Mouse (Mus musculus): Measurements from ENCODE around the gene Dcaf7. TPM values are rescaled to one million over a fixed set of nuclear protein-coding genes. Genes with fewer than 3 reads are reported as not detected.
"Not testable (repeated sequence)": the region's sequence is repeated elsewhere in the genome, so short reads cannot be mapped to it uniquely, and the experiment has no call there.

The Dcaf7 gene
- total RNA-seq, 2 experiments from 2014 or later = 23.9 to 25.6 TPM

DNA sequence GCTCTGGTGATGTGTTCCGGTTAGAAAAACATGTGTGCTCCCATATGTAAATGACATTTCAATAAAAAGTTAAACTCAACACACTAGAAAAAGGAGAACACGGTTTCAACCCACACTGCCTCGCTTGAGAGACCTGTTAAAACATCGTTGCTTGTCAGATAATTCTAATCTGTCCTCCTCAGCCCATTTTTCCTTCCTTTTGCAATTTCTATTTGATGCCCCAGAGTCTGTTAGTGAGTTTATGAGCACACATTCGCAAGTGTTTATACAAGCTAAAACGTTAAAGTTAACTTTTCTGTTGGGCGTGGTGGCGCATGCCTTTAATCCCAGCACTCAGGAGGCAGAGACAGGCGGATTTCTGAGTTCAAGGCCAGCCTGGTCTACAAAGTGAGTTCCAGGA, 1.7 kb upstream of the Dcaf7 start:
- intact Hi-C loops (cut with DNase I) = no loop called here
- no peak for DNase-seq

DNA sequence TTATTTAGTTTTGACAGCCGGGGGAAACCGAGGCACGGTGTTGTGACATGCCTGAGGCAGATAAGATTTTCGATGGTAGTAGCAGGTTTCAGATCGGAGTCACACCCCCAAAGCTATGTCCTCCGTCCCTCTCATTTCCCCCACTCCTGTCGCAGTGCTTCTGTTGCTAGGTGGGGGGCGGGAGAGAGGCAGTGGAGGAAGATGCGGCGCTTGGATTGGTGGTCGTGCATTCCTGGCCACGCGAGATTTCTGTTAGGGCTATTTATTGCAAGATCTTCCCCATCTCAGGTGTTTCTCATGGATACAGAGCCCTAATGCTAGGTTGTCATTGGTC, 713 bp downstream of the Dcaf7 start:
- no peak for DNase-seq
- intact Hi-C loops (cut with DNase I) = no loop called here

DNA sequence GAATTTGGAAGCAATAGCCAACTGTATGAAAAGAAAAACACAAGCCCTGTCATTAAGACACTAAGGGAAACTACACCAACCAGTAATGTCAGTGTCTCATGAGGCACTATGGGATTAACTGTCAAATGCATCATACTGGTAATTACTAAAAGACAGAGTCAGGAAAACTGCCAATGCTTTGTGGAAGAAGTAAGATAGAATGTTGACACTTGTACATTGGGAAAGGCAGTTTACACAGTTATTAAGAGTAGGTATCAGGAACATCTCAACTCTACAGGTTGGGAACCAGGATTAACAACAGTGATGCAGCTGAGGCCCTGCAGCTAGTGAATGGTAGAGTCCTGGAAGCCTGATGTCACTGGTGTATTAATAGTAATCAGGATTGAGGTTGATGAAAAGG, 7.7 kb downstream of the Dcaf7 start:
- DNase-seq = no peak
- intact Hi-C loops (cut with DNase I) = no loop called here

DNA sequence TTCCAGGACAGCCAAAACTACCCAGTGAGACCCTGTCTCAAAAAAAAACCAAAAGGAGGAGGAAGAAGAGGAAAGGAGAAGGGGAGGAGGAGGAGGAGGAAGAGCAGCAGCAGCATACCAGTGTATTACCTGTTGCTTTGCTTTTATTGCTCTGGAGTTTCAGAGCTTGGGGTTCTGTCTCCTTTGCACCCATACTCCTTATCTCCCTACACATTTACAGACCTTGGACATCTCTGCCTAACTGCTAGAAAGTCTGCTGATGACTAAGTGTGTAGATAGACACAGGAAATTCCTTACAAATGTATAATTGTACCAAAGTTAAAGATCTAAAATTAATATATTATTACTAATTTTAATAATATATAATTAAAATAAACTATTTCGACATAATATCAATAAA, 8.6 kb downstream of the Dcaf7 start:
- intact Hi-C loops (cut with DNase I) = no loop called here
- no peak for DNase-seq

DNA sequence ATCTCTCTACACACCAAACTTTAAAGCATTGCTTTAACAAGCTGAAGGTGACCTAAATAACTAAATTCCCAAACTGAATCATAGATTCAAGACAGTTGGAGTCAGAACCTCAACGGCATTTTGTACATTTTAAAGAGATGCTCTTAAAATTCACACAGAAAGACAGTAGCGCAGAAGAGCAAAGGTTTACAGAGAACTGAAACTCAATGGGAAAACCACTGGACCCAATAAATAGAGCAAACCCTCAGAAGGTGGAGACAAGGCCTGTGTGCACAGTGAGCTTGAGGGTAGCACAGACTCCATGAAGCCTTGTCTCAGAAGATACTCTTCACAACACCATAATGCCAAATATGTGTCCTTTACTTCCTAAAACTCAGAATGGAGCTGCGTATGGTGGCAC, 9.1 kb downstream of the Dcaf7 start:
- intact Hi-C loops (cut with DNase I) = no loop called here
- DNase-seq = no peak

DNA sequence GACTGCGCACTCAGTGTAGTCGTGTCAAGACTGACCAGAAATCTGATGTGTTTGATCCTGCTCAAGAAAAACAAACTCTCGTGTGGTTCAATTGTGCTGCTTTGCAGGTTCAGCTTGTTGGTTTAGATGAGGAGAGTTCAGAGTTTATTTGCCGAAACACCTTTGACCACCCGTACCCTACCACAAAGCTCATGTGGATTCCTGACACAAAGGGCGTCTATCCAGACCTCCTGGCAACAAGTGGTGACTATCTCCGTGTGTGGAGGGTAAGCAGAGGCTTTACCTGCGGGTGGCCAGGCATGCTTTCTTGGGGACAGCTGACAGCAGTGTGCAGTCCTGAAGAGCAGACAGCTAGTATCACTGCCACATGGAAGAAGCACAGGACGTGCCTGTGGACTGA, 9.9 kb downstream of the Dcaf7 start:
- intact Hi-C loops (cut with DNase I) = no loop called here
- DNase-seq = no peak

DNA sequence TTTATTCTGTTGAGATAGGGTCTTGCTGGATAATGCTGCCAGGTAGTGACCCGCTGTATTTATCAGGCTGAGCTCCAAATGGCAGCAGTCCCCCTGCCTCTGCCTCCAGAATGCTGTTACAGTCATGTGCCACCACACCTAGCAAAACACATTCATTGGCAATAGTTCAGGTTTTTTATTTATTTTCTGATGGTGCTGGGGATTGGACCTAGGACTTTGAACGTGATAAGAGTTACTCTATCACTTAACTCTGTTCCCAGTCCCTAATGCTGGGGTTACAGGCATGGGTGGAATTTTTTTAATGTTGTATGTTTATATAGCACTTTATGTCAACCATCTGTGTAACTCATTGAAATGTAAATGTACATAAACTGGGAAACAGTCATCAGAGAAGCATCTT, 17.2 kb downstream of the Dcaf7 start:
- no peak for DNase-seq
- intact Hi-C loops (cut with DNase I) = no loop called here

DNA sequence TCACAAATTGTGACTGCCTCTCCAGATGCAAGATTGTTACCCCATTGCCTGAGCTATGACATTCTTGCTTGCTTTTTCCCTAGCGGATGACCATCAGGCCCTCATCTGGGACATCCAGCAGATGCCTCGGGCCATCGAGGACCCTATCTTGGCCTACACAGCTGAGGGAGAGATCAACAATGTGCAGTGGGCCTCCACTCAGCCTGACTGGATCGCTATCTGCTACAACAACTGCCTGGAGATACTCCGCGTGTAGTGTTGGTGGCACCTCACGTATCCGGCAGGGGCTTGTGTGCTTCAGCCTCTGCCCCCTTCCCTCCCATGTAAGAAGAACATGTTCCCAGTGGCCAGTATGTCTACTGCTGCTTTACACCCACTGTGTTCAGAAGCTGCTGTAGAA, 17.9 kb downstream of the Dcaf7 start:
- intact Hi-C loops (cut with DNase I) = no loop called here
- DNase-seq = no peak

DNA sequence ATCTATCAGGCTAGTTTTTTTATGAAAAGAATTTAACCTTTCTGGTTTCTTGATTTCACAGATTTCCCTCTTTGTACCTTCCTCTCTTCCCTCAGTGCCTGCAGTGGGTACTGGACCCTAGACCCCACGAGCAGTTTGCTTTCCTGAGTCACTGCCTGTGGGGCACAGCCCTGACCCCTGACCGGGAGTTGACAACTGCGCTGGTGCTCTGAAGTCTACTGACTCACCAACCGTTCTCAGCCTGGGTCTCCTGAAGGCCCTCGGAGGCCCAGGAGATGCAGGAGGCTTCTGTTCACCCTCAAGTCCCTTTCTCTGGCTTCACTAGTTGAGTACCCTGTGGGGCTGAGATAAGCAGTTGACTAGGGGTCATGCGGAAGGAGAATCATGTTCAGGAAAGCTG, 18.7 kb downstream of the Dcaf7 start:
- intact Hi-C loops (cut with DNase I) = no loop called here
- DNase-seq = no peak

DNA sequence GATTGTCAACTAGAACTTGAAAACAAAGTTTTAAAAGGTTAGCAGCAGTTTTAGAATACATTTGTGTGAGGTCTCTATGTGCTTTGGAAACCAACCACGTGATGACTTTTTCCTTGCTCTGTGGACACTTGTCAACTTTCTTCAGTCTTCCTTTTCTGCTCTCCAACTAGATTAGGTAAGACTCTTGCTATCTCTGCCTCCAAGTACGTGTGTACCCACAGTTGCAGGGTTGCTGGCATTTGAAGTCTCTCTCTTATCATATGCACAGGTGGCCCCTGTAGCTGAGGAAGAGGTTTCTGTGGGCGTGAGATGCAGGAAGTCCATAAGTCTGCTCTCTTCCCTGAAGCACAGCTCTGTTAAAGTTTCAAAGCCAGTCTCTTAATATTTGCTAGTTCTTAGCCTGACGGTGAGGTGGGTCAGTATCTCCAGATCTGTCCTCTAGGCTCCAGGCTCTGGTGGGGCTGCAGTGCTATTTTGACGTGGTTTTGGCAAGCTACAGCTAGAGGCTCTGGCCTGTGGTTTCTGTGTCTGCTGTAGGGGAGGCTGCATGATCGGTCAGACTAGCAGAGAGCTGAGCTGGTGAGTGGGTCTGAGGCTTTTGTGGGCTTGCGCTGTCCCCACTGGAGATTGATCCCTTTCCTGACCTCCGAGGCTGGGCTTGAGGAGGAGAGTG, 20.3 kb downstream of the Dcaf7 start:
- no peak for DNase-seq
- intact Hi-C loops (cut with DNase I) = no loop called here

DNA sequence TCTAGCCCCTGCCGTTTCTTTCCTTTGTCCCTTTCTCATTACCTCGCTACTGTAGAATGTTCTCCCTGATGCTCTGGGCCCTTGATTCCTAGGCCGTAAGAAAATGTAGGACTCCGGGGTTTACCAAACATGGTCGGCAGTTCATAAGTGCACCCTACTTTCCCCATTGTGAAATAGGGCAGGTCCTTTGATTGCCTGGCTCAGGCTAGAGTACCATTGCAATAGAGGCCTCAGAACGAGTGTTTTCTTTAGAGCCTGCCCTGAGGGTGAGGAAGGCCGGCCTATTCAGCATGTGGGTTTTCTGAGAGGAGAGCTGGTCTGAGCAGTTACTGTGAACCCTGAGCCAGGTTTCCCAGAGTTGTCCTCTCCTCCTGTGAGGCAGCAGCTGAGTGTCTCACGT, 21.3 kb downstream of the Dcaf7 start:
- DNase-seq = no peak
- intact Hi-C loops (cut with DNase I) = no loop called here

DNA sequence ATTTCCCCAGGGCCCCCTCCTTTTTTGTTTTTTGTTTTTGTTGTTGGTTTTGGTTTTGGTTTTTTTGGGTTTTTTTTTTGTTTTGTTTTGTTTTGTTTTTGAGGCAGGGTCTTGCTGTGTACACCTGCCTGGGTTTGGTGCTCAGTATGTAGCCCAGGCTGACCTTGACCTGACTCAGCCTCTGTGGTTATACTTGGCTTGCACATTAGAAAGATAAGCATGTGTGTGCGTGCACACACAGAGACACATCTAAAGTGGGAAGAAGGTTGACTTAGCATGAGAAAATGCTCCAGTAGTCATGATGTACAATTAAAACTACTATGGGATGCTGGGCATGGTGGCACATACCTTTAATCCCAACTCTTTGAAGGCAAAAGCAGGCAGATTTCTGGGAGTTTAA, 23.9 kb downstream of the Dcaf7 start:
- DNase-seq = no peak
- intact Hi-C loops (cut with DNase I) = no loop called here

DNA sequence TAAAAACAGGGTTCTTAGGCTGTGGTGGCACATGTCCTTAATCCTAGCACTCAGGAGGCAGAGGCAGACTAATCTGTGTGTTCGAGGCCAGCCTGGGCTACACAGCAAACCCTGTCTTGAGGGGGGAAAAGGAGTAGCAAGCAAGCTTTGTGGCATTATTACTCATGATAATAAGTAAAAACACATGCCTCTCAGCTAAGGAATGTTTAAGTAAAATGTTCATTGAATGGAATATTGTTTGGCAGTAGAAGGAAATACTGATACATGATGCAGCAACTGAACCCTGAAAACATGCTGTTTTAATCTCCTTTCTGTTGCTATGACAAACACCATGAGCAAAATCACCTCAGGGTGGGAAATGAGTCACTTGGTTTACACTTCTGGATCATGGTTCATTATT, 24.6 kb downstream of the Dcaf7 start:
- intact Hi-C loops (cut with DNase I) = no loop called here
- no peak for DNase-seq

DNA sequence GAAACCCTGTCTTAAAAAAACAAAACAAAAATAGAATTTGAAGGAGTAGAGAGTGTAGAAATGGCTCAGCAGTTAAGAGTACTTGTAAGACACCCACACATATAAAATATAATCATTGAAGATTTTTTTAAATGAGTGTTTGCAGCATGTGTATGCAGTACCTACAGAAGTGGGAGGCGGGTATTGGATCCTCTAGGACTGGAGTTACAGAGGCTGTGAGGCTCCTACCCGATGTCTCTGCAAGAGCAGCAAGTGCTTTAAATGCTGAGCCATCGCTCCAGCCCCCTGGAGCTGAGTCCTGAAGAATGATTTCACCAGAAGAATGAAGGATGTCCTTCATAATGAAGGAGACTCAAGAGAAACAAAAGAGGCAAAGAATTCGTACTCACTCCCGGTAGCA, 27.1 kb downstream of the Dcaf7 start:
- intact Hi-C loops (cut with DNase I) = no loop called here
- no peak for DNase-seq

DNA sequence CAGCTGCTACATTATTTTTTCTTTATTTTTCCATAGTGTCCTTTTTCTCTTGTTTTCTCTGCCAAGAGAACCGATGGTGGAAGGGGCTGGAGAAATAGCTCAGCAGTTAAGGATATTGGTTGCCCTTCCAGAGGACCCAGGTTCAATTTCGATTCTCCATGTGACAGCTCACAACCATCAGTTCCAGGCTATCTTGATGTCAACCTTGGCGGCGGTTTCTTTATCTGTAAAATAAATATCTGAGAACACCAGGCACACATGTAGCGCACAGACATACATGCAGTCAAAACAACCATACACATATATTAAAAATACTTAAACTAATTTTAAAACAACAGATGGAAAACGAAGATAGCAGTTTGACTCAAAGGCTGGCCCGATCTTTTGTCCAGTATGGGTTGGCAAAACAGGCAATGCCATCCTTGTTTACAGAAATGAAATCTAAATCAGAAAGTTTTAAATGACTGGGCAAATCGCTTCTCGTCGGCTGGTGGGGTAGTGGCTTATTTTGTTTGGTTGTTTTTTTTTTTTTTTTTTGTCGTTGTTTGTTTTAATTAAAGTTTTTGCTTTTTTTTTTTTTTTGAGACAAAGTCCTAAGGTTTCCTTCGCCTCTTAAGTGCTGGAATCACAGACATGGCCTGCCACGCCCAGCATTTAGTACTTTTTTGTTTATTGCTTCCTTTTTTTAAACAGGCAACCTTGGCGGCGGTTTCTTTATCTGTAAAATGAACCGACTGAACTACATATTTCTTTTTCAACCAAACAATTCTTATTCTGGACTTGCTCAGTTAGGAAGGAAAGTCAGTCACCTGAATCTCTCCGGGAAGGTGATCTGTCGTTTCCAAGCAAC, 28.6 kb downstream of the Dcaf7 start:
- intact Hi-C loops (cut with DNase I) = no loop called here
- DNase-seq = no peak

DNA sequence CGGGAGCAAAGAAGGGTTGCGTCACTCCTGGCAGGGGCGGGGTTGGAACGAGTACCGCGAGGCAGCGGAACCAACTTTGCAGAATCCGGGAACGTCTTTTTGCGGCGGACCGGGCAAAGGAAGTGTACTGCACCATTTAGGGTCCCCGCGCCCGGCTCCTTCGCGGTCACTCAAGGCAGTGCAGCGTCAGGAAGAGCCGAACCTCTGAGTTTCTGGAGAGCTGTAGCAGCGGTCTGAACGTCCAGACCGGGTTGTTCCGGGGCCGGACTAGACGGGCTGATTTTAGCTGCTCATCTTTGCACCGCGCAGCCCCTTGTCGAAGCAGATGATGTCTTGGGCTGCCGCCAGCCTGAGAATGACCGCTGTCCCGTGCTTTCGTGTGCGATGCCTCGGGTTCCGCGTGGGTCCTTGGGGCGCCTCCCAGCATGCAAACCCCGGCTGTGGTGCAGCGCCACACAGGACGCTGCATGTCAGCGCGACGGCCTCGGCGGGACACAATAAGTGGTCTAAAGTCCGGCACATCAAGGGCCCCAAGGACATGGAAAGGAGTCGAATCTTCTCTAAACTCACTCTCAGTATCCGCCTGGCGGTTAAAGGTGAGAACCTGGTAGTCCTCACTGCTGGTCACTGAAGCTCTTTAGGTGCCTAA, 29.4 kb downstream of the Dcaf7 start, which contains the start of gene Taco1:
Gene Taco1, plus strand, starts transcription at position 139 of the 649 bp plus-strand sequence.
- peak; percentile 93 for DNase-seq
- intact Hi-C loops (cut with DNase I) = no loop called here

DNA sequence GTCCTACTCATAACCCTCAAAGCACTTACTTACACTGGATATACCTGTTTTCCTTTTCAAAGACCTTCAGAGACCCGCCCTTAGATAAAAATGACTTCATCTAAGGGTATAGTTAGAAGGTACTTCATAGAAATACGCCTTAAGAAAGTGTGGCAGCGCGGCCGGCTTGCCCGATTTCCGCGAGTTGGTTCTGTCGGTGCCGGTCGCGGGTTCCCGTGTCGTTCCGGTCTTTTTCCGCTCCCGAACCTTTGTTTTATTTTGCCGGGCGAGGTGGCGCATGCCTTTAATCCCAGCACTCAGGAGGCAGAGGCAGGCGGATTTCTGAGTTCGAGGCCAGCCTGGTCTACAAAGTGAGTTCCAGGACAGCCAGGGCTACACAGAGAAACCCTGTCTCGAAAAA, 29.9 kb downstream of the Dcaf7 start:
- intact Hi-C loops (cut with DNase I) = not testable (repeated sequence)
- peak in 1 of 2 experiments; percentile 13 for DNase-seq

DNA sequence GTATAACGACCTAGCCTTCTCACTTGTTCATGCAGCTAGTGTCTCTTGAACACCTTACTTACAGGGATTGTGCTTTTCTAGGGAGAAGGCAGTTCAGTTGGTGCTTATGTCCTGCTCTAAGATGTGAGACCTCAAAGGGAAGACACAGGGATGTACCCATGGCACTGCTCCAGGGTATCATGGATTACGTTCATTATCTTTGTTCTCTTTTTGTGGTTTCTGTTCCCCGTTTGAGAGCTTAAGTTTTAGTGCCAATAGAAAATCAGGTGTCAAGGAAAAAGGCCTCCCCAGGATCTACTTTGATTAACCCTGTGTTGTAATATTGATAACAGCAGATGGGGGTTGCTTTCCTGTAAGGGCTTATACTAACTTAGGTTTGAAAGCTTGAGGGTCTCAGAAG, 37.1 kb downstream of the Dcaf7 start:
- intact Hi-C loops (cut with DNase I) = no loop called here
- DNase-seq = no peak

DNA sequence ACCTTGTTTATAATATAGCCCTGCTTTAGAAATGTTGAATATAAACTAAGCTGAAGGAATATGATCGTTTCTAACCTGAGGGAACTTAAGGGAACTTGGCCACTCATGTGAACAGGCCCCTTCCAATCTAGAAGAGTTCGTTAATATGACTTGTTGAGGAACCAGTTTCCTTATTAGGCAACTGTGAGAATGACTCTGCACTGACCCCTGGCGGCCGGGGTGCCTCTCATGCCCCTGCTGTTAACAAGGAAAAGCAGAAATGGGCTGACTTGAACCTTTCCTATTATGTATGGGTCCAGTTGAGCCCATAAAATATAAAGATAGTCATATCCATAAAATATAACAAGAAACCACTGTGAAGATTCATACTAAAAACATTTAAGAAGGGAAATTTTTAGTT, 39.6 kb downstream of the Dcaf7 start:
- intact Hi-C loops (cut with DNase I) = no loop called here
- peak; percentile 54 to 60 for DNase-seq

DNA sequence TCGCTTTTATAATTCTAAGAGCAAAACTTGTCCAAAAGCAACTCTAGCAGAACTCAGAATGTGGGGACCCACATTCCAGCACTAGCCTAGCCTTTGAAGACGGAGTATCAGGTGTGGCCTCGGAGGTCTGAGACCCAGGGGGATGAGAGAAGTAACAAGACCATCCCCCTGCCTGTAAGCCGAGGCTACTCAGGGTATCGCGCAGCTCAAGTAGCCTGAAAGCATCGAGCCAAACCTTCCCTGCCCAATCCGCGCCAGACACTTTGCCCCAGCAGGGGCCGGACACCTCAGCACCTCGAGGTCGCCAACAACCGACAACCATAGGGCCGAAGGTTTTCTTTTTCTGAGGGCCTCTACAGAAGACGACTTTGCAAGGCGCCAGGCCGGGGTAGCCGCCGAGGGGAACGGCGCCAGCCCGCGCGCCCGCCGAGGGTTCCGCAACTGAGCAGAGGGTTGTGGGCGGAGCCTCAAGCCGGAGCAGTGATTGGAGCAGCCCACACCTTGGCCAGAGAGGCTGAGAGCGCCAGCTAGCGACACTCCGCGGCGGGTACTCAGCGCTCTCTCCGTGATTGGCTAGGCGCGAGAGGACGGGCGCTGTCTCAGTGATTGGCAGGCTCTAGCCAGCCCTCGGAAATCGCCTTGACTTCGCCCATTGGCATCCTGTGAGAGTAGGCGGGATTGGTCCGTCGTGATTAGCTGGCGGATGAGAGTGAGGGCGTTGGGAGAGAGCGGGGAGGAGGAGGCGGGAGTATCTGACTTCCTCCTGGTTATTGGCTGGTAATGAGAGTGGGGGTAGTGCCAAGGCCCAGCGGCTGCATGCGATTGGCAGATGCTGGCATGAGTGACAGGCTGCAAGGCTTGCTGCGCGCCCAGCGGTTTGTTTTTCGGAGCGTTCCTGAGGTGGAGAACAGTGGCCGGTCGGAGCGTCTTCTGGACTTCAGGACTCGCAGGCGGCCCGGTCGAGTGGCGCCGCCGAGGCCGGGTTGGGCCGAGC, 47.3 kb downstream of the Dcaf7 start, which contains the start of gene Map3k3:
Gene Map3k3, plus strand, starts transcription at position 906 of the 994 bp plus-strand sequence.
- intact Hi-C loops (cut with DNase I) = no loop called here

More for the DNA sequence above, 47.3 kb downstream of the Dcaf7 start, which contains the start of gene Map3k3:
- peak; percentile 96 to 98 for DNase-seq
